Mouse (Mus musculus) lung, embryonic 14.5 days (tissue): ENCODE measurements at regions not wholly inside any gene's neighbourhood (a gene's known extent, or its start where the extent isn't known, plus 50 kb on each side); places are given as distances from the start of the nearest gene placed in this dataset.

ENCODE experiments used
- ATAC-seq: fragments of 200-750 bp; cut with Nextera tagmentation; 2 replicates; pipeline ENCODE4 v1.8.0; 2017; ENCODE audit warnings: mild to moderate bottlenecking, moderate TSS enrichment, moderate library complexity; ENCODE audit not compliant: insufficient read depth
- DNase-seq: peaks from one replicate; pipeline ENCODE4 v3.0.0-alpha.2; 2015
- H3K27ac ChIP-seq: fragments of 300-500 bp; sonication (generic); 2 replicates; pipeline ENCODE4 v1.5.1; 2014; ENCODE audit warnings: low read depth, mild to moderate bottlenecking, moderate library complexity
- H3K27me3 ChIP-seq: fragments of 300-500 bp; sonication (generic); 2 replicates; pipeline ENCODE4 v1.6.1; 2014; ENCODE audit warnings: low read length, control low read depth; ENCODE audit not compliant: insufficient read depth
- H3K36me3 ChIP-seq: fragments of 300-500 bp; sonication (generic); 2 replicates; pipeline ENCODE4 v1.6.1; 2014; ENCODE audit warnings: control low read depth; ENCODE audit not compliant: insufficient read depth
- H3K4me1 ChIP-seq: fragments of 300-500 bp; sonication (generic); 2 replicates; pipeline ENCODE4 v1.6.1; 2014; ENCODE audit warnings: antibody characterized with exemption, control low read depth; ENCODE audit not compliant: insufficient read depth
- H3K4me2 ChIP-seq: fragments of 300-500 bp; sonication (generic); 2 replicates; pipeline ENCODE4 v1.6.1; 2014; ENCODE audit warnings: mild to moderate bottlenecking
- H3K4me3 ChIP-seq: fragments of 300-500 bp; sonication (generic); 2 replicates; pipeline ENCODE4 v1.5.1; 2014; ENCODE audit warnings: low read depth, low read length
- H3K9ac ChIP-seq: fragments of 300-500 bp; sonication (generic); 2 replicates; pipeline ENCODE4 v1.6.1; 2014
- H3K9me3 ChIP-seq: fragments of 300-500 bp; sonication (generic); 2 replicates; pipeline ENCODE4 v1.6.1; 2016; ENCODE audit warnings: low read depth, low read length, control low read depth
- CTCF ChIP-seq: IDR thresholded peaks from 2 replicates; pipeline ENCODE4 v1.5.1; 2016; ENCODE audit warnings: antibody characterized with exemption, low read depth
- WGBS: fragments of 180-500 bp; shearing (Covaris S2); extraction: QIAGEN DNeasy Blood & Tissue Kit; methylation state at CpG from one replicate; pipeline ENCODE4 v1.1.7; 2014; 5-methylcytosine and 5-hydroxymethylcytosine counted together

DNA sequence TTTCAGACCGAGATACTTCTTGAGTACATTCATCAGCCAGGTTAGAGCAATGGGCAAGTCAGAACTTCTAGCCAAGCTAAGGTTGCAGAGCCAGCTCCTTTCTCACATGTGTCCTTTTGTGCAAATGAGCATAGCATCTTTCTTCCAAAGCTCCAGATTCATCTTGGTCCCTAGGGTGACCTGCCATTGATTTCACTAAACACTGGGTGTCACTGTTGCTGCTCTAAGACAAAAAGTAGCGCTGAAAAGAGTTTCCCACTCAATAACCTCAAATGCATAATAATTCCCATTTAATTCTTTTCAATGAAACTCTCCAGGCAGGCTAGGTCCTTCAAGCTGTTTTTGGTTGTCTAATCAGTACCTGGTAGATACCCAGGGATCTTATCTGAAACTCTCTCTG, 688.6 kb upstream of the BB014433 start:
- Histone ChIP-seq H3K27me3 (no peaks in the 10 kb centered on the region), H3K4me2 (no peak overlapping the region), H3K27ac (no peak overlapping the region), H3K4me3 (no peak overlapping the region), H3K36me3 (no peaks in the 10 kb centered on the region), H3K9me3 (no peaks in the 10 kb centered on the region), H3K4me1 (no peaks in the 10 kb centered on the region), H3K9ac (no peak overlapping the region)
- 61% methylated on average over 2 of the region's 2 CpGs for WGBS
- DNase-seq (peak; percentile 5), ATAC-seq (no peak)
- no peak for TF ChIP-seq CTCF

GRCm38 (mm10) chr8:15731324-15731723, 685.4 kb upstream of the BB014433 start:
- no peaks in the 10 kb centered on the region for H3K4me1 ChIP-seq
- WGBS = 81% methylated on average over 2 of the region's 2 CpGs

DNA sequence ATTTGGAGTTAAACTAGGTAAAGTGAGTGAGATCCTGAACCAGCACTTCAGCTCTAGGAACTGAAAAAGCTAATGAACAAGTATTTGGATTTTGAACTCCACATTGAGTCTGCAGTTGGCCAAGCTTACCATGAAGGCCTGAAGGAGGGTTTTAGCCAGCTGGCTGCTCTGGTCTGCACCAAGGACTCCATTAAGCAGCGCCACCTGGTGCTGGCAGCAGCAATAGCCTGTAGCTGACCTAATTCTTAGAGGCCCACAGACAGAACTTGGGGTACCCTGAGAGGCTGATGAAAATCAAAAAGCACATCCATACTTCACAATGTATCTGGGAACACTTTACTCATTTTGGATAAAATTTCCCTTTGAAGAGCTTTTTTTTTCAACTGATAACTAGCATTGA, 683.2 kb upstream of the BB014433 start:
- H3K27me3 ChIP-seq = no peaks in the 10 kb centered on the region
- no peak overlapping the region for H3K4me3 ChIP-seq
- ATAC-seq (no peak), DNase-seq (peak; percentile 75)
- peak; percentile 68 for TF ChIP-seq CTCF
- H3K4me1 ChIP-seq = no peaks in the 10 kb centered on the region
- no peak overlapping the region for H3K4me2 ChIP-seq
- 0% methylated on average over 1 of the region's 1 CpGs for WGBS
- no peaks in the 10 kb centered on the region for H3K36me3 ChIP-seq
- no peaks in the 10 kb centered on the region for H3K9me3 ChIP-seq
- H3K27ac ChIP-seq = no peak overlapping the region
- H3K9ac ChIP-seq = no peak overlapping the region

More at GRCm38 (mm10) chr8:15731324-15731723, 685.4 kb upstream of the BB014433 start:
- H3K9me3 ChIP-seq = no peaks in the 10 kb centered on the region
- H3K9ac ChIP-seq = no peak overlapping the region
- no peaks in the 10 kb centered on the region for H3K36me3 ChIP-seq
- no peak for DNase-seq
- ATAC-seq = no peak
- H3K4me3 ChIP-seq = no peak overlapping the region
- H3K27me3 ChIP-seq = no peaks in the 10 kb centered on the region
- H3K27ac ChIP-seq = no peak overlapping the region
- no peak overlapping the region for H3K4me2 ChIP-seq
- no peak for TF ChIP-seq CTCF

- Histone ChIP-seq H3K27me3 (no peaks in the 10 kb centered on the region), H3K27ac (no peak overlapping the region), H3K4me2 (no peak overlapping the region), H3K9me3 (no peaks in the 10 kb centered on the region), H3K4me1 (no peaks in the 10 kb centered on the region), H3K9ac (no peak overlapping the region), H3K4me3 (no peak overlapping the region), H3K36me3 (no peaks in the 10 kb centered on the region)
- no peak for DNase-seq
- no peak for ATAC-seq
- WGBS = 82% methylated on average over 6 of the region's 6 CpGs
- no peak for TF ChIP-seq CTCF
Observed at GRCm38 (mm10) chr8:15726310-15726709, 680.4 kb upstream of the BB014433 start.
